Mouse (Mus musculus): ENCODE measurements around the gene Fam170b. TPM values are rescaled to one million over a fixed set of nuclear protein-coding genes. Genes with fewer than 3 reads are reported as not detected.

The Fam170b gene
- total RNA-seq, 2 experiments from 2014 or later, result not detected

Other genes with a start within 250 kb of the Fam170b start
- not detected in 2 replicates for gene Prrxl1, start 234.6 kb upstream of the Fam170b start, total RNA-seq (2014; fragmentation: Nextera tagmentation)
- gene Prrxl1, start 234.6 kb upstream of the Fam170b start, total RNA-seq (2017), result not detected in 2 replicates
- gene 3425401B19Rik, start 148.7 kb upstream of the Fam170b start, total RNA-seq (2014; fragmentation: Nextera tagmentation), result not detected in 2 replicates
- not detected in 2 replicates for gene 3425401B19Rik, start 148.7 kb upstream of the Fam170b start, total RNA-seq (2017)
- gene Tmem273, start 48.0 kb upstream of the Fam170b start, total RNA-seq (2014; fragmentation: Nextera tagmentation), result 5.9 and 9.9 TPM in 2 replicates
- 13.4 and 15.6 TPM in 2 replicates for gene Tmem273, start 48.0 kb upstream of the Fam170b start, total RNA-seq (2017)
- gene Vstm4, start 22.8 kb downstream of the Fam170b start, total RNA-seq (2014; fragmentation: Nextera tagmentation), result not detected in 2 replicates
- gene Vstm4, start 22.8 kb downstream of the Fam170b start, total RNA-seq (2017), result not detected in 2 replicates
- gene Lrrc18, start 157.4 kb downstream of the Fam170b start, total RNA-seq (2014; fragmentation: Nextera tagmentation), result not detected in 2 replicates
- 0.05 and 0.13 TPM in 2 replicates for gene Lrrc18, start 157.4 kb downstream of the Fam170b start, total RNA-seq (2017)